Mouse (Mus musculus): ENCODE measurements at regions not wholly inside any gene's neighbourhood (a gene's known extent, or its start where the extent isn't known, plus 50 kb on each side); places are given as distances from the start of the nearest gene placed in this dataset.

- DNase-seq (ENCODE audit: low spot score in 2 of 2): peak in 1 of 2 experiments; percentile 42
Observed at GRCm38 (mm10) chr13:38878718-38879669, 81.7 kb downstream of the Slc35b3 start.

GRCm38 (mm10) chr13:38875923-38876322 is 84.8 kb downstream of the Slc35b3 start:
- DNase-seq (ENCODE audit: low spot score in 2 of 2): no peak

DNA sequence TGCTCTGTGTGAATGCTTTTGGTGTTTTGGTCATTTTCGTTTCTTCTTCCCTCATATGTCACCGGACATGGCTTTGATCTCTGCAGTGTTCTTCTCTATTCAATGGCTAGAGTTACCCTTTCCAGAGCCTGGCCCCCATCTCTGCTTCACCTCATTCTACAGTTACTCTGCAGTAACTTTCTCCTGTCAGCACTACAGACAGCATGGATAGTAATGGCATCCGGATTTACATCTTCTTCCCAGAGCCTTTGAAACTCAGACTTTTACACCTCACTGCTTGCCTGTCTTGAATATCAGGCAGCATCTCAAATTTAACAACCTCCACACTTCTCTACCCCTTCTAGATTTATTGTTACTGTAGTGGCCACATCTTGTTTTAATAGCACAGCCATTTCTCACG is 96.7 kb downstream of the Slc35b3 start:
- no peak for DNase-seq (ENCODE audit: low spot score in 2 of 2)

GRCm38 (mm10) chr13:38855742-38856141 is 104.9 kb downstream of the Slc35b3 start:
- no peak for DNase-seq (ENCODE audit: low spot score in 2 of 2)

GRCm38 (mm10) chr13:38854986-38855385 is 105.7 kb downstream of the Slc35b3 start:
- DNase-seq (ENCODE audit: low spot score in 2 of 2): peak in 1 of 2 experiments; percentile 13

DNA sequence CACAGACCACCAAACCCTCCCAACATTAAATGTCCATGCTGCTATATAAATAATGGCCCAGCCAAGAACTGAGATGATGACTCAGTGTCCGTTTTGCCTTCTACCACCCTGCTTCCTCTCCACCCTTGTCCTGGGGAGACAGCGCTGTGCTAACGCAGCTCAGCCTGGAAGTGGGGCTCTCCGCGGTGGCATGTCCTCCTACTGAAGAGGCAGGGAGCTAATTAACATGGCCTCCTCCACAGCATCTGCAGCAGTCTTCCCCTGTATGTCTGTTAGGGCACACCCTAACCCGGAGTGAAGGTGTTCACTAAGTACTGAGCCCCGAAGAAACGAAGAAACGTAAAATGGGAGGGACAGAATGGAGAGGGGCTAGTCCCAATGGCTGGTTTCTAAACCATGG is 107.8 kb downstream of the Slc35b3 start:
- DNase-seq (ENCODE audit: low spot score in 2 of 2): peak; percentile 19 to 24

DNA sequence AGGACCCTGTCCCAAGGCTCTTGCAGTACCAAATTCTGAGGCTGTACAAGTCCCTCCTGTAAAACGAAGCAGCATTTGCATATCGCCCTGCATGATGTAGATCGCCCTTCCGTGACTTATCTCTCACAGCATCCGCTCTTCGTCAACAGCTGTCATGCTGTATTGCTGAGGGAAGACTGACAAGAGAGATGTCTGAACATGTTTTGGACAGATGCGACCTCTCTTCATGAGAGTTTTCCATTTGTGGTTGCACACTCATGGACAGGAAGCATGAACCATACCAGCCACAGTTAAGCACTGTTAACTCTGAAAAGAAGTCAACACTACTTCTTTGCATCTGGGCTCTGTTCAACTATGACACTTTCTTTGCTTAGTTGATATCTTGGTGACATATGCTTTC is 108.9 kb downstream of the Slc35b3 start:
- no peak for DNase-seq (ENCODE audit: low spot score in 2 of 2)

GRCm38 (mm10) chr13:38838231-38838630 is 122.4 kb downstream of the Slc35b3 start:
- DNase-seq (ENCODE audit: low spot score in 2 of 2): no peak

DNA sequence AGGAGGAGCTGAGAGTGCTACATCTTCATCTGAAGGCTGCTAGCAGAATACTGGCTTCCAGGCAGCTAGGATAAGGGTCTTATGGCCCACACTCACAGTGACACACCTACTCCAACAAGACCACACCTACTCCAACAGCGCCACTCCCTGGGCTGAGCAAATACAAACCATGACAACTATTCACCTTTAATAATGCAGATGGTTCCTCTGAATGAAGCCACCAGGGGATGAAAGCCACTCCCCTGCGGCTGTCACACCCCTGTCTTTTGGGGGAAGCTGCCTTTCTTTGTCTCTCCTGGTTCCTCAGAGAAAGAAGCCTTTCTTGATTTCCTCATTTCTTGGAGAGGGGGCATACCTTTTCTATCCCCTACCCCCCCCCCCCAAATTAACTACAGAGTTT is 135.0 kb downstream of the Slc35b3 start:
- no peak for DNase-seq (ENCODE audit: low spot score in 2 of 2)

DNA sequence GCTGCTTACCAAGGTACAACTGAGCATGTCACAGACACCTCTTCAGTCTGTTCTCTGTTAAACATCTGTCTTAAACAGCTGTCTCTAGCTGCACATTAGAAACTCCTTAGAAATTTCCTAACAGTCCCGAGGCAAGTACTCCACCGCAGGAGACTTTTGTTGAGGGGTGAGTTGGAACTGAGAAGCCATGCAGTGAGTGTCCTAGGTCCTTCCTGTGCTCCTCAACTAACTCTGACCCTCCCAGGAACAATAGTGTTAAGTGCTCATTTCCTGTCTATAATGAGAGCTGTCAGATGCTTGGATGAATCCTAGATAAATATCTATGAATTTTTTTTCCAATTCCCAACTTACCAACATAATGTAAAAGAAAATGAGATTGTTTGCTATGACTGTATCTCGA is 141.1 kb downstream of the Slc35b3 start:
- DNase-seq (ENCODE audit: low spot score in 2 of 2): no peak

DNA sequence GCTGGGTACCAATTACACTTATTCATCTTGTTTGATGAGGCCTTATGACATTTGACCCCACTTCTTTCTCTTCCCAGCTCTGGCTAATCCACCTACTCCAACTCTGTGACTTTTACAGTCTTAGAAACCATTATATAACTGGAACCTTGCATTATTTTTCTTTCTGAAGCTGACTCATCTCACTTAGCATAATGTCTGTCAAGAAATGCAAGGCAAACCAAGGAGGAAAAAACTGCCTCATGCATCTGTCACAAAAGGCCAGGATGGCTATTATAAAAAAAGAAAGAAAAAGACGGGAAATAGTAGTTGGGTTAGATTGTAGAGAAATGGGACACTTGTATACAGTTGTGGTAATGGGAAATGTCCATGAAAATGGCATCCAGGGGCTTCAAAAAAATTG is 141.9 kb downstream of the Slc35b3 start:
- DNase-seq (ENCODE audit: low spot score in 2 of 2): no peak

- DNase-seq (ENCODE audit: low spot score in 2 of 2): no peak
Observed at GRCm38 (mm10) chr13:38816296-38816695, 144.4 kb downstream of the Slc35b3 start.

DNA sequence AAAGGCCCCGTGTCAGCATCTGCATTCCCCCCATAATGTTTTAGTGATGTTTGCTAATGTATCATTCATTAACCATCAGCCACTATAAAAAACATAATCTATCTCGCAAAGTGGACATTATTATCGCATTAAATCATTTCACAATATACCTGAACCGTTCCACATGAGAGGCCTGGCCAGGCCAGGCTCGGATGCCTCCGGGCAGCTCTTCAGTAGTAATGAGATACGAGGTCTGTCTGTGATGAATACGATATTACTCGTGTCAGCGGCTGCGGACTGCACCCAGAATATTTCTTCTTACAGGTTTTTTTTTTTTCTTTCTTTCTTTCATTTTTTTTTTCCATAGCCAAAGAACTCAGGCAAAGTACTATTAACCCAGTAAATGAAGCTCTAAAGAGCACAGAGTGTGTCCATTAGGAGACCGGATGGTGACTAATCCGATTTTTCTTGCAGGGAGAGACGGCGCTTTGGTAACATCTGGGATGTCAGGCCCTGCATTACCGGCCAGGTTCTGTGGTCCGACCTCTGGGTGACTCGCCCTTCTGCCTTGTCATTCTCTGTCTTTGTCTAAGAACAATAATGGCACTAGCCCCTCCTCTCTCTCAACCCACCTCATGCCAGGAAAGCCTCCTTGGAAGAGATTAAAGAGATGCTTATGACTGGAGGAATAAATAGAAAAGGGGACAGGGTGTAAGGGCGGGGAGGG is 145.5 kb downstream of the Slc35b3 start:
- no peak for DNase-seq (ENCODE audit: low spot score in 2 of 2)

- no peak for DNase-seq (ENCODE audit: low spot score in 2 of 2)
Observed at GRCm38 (mm10) chr13:38798514-38798913, 139.7 kb upstream of the Eef1e1 start.

- DNase-seq (ENCODE audit: low spot score in 2 of 2): no peak
Observed at GRCm38 (mm10) chr13:38793456-38793855, 134.6 kb upstream of the Eef1e1 start.

- no peak for DNase-seq (ENCODE audit: low spot score in 2 of 2)
Observed at GRCm38 (mm10) chr13:38780630-38781010, 121.8 kb upstream of the Eef1e1 start.

GRCm38 (mm10) chr13:38779984-38780629 is 121.2 kb upstream of the Eef1e1 start:
- no peak for DNase-seq (ENCODE audit: low spot score in 2 of 2)

DNA sequence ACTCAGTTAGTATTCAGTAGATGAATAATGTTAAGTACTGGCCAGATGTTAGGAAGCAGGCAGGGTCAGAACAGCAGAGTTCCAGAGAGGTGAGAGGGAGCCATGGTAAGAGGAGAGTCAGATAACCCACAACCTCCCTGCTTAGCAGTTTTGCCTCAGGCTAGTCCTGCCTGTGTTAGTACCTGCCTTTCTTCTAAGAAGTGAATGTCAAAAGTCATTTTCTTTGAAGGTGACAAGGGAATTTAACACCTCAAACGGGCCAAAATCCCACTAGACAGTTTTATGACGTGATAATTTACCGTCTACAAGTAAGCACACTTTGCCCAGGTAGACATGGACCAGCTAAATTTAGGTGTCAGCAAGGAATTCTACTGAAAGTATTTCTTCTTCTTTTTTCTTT is 117.7 kb upstream of the Eef1e1 start:
- DNase-seq (ENCODE audit: low spot score in 2 of 2): no peak

- DNase-seq (ENCODE audit: low spot score in 2 of 2): no peak
Observed at GRCm38 (mm10) chr13:38772996-38773395, 114.1 kb upstream of the Eef1e1 start.

- DNase-seq (ENCODE audit: low spot score in 2 of 2): no peak
Observed at GRCm38 (mm10) chr13:38766133-38766532, 107.3 kb upstream of the Eef1e1 start.

DNA sequence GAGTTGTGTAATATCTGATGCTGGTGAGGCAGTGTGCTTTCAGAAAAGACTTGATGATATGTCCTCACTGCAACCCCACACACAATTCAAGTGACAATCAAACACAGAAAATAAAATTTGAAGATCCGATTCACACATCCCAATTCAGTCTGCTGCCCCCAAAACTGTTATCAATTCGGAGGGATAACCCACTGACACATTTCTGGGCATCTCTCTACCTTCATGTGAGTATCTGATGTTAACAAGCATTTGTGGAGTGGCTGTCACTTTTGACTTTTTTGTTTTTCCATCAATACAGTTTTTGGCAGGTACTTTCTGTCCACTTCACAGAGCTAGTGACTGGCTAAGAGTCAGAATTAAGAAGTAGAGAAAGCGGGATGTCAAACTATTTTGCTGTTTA is 101.4 kb upstream of the Eef1e1 start:
- no peak for DNase-seq (ENCODE audit: low spot score in 2 of 2)
